Mouse (Mus musculus) liver, embryonic 11.5 days (tissue): Measurements from ENCODE around the gene Dis3l2. TPM values are rescaled to one million over a fixed set of nuclear protein-coding genes. Genes with fewer than 3 reads are reported as not detected.

Experiments
- ATAC-seq: fragments of 200-750 bp; cut with Nextera tagmentation; replicated peaks from 2 replicates; pipeline ENCODE4 v1.8.0; 2017; ENCODE audit warnings: moderate number of reproducible peaks, mild to moderate bottlenecking, moderate TSS enrichment, moderate library complexity; ENCODE audit not compliant: low FRiP score
- DNase-seq: peaks from one replicate; pipeline ENCODE4 v3.0.0-alpha.2; 2017; ENCODE audit warnings: low spot score
- H3K27ac ChIP-seq: fragments of 300-500 bp; sonication (generic); 2 replicates; pipeline ENCODE4 v1.5.1; 2014; ENCODE audit warnings: mild to moderate bottlenecking, low read depth, low read length, control low read depth
- H3K27me3 ChIP-seq: fragments of 300-500 bp; sonication (generic); replicated peaks from 2 replicates; pipeline ENCODE4 v1.6.1; 2014; ENCODE audit warnings: low read length, mixed read lengths; ENCODE audit not compliant: control insufficient read depth, insufficient read depth
- H3K36me3 ChIP-seq: fragments of 300-500 bp; sonication (generic); 2 replicates; pipeline ENCODE4 v1.6.1; 2014; ENCODE audit warnings: mild to moderate bottlenecking, low read length, moderate library complexity, mixed read lengths; ENCODE audit not compliant: control insufficient read depth, insufficient read depth
- H3K4me1 ChIP-seq: fragments of 300-500 bp; sonication (generic); replicated peaks from 2 replicates; pipeline ENCODE4 v1.6.1; 2014; ENCODE audit warnings: low read length, mixed read lengths; ENCODE audit not compliant: control insufficient read depth, insufficient read depth
- H3K4me2 ChIP-seq: fragments of 300-500 bp; sonication (generic); 2 replicates; pipeline ENCODE4 v1.6.1; 2014; ENCODE audit warnings: mild to moderate bottlenecking, control low read depth, moderate library complexity
- H3K4me3 ChIP-seq: fragments of 300-500 bp; sonication (generic); 2 replicates; pipeline ENCODE4 v1.5.1; 2014; ENCODE audit warnings: low read depth, low read length, control low read depth
- H3K9ac ChIP-seq: fragments of 300-500 bp; sonication (generic); 2 replicates; pipeline ENCODE4 v1.6.1; 2014; ENCODE audit warnings: low read depth, low read length, control low read depth
- H3K9me3 ChIP-seq: fragments of 300-500 bp; sonication (generic); 2 replicates; pipeline ENCODE4 v1.6.1; 2016; ENCODE audit warnings: low read length, inconsistent platforms, mixed read lengths; ENCODE audit not compliant: control insufficient read depth
- WGBS: fragments of 180-500 bp; shearing (Covaris S2); extraction: QIAGEN DNeasy Blood & Tissue Kit; methylation state at CpG from one replicate; pipeline ENCODE4 v1.1.7; 2014; 5-methylcytosine and 5-hydroxymethylcytosine counted together
- polyA plus RNA-seq: library from polyadenylated mRNA; unstranded; fragments of >200 nt; fragmentation: Nextera tagmentation; extraction: Ambion mirVana; gene quantifications from 2 replicates; pipeline ENCODE4 v1.2.1, GENCODE M21; 2014

The Dis3l2 gene
- polyA plus RNA-seq, 1 experiment from 2014 or later: 20.2 TPM

GRCm38 (mm10) chr1:87001365-87001764 is 297.8 kb downstream of the Dis3l2 start:
- 82% methylated on average over 5 of the region's 5 CpGs for WGBS
- no peak for ATAC-seq
- no peak overlapping the region for H3K4me2 ChIP-seq
- no peak overlapping the region for H3K9ac ChIP-seq
- no peaks in the 10 kb centered on the region for H3K27me3 ChIP-seq
- DNase-seq: no peak
- no peaks in the 10 kb centered on the region for H3K9me3 ChIP-seq
- no peaks in the 10 kb centered on the region for H3K36me3 ChIP-seq
- H3K4me1 ChIP-seq: 0 out of 2 replicates have a peak, but pooled peaks cover 2% of the 10 kb centered on the region
- no peak overlapping the region for H3K4me3 ChIP-seq
- H3K27ac ChIP-seq: no peak overlapping the region

DNA sequence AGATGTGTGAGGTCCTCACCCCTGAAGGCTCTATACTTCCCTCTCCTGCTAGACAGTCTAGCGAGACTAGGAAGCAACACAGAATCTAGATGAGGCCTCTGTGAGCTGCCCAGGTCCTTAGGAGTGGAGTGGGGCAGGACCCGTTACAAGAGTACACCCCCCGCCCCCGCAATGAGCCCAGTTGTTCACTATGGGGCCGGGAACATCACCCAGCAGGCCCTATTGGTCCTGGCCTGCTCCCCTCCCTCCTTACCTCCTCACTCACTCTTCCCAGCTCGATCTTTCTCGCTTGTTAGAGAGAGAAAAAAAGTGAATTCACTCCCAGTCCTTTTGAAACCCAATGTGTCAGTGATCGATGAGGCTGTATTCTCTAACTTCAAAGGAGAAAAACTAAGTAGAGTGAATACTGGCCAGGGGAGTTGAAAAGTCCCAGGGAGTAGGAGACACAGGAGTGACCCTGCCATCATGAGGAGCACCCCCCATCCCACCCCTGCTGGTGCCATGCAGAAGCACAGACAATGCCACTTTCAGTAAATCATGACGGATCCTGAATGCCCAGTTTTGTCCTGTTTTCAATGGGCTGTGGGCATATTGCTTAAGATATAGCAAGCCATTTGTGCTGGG is 299.0 kb downstream of the Dis3l2 start:
- no peak overlapping the region for H3K9ac ChIP-seq
- H3K9me3 ChIP-seq: no peaks in the 10 kb centered on the region
- DNase-seq: no peak
- 68% methylated on average over 9 of the region's 9 CpGs for WGBS
- no peak overlapping the region for H3K4me3 ChIP-seq
- H3K4me2 ChIP-seq: no peak overlapping the region
- ATAC-seq: no peak
- no peaks in the 10 kb centered on the region for H3K4me1 ChIP-seq
- H3K27ac ChIP-seq: no peak overlapping the region
- no peaks in the 10 kb centered on the region for H3K36me3 ChIP-seq
- H3K27me3 ChIP-seq: no peaks in the 10 kb centered on the region

- WGBS: 60% methylated on average over 2 of the region's 2 CpGs
- Histone ChIP-seq H3K9me3 (no peaks in the 10 kb centered on the region), H3K36me3 (no peaks in the 10 kb centered on the region), H3K27ac (no peak overlapping the region), H3K27me3 (no peaks in the 10 kb centered on the region), H3K4me2 (no peak overlapping the region), H3K9ac (no peak overlapping the region), H3K4me1 (no peaks in the 10 kb centered on the region), H3K4me3 (no peak overlapping the region)
- no peak for DNase-seq
- ATAC-seq: no peak
These were observed 299.6 kb downstream of the Dis3l2 start for GRCm38 (mm10) chr1:87003169-87003552.

DNA sequence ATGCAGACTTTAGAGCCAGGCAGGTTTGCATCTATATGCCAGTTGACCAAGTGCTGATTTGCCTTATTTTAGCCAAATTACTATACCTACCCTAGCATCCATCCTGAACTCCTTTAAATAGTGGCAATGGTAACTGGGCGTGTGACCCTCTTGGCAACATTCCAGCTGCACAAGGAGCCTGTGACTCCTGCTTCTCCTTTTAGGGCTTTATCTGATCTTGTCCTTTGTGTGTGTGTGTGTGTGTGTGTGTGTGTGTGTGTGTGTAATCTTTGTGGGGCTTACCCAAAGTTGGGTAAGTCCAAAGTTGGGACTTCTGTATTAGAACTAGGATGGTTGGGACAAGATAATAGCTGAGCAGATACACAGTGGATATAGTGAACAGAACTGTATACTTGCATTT is 302.8 kb downstream of the Dis3l2 start:
- no peaks in the 10 kb centered on the region for H3K36me3 ChIP-seq
- ATAC-seq (no peak), DNase-seq (no peak)
- no peak overlapping the region for H3K4me3 ChIP-seq
- no peak overlapping the region for H3K9ac ChIP-seq
- no peaks in the 10 kb centered on the region for H3K27me3 ChIP-seq
- H3K4me1 ChIP-seq: no peaks in the 10 kb centered on the region
- WGBS: 81% methylated on average over 1 of the region's 1 CpGs
- no peaks in the 10 kb centered on the region for H3K9me3 ChIP-seq
- H3K27ac ChIP-seq: no peak overlapping the region
- H3K4me2 ChIP-seq: no peak overlapping the region

GRCm38 (mm10) chr1:87008211-87008610 is 304.6 kb downstream of the Dis3l2 start:
- H3K9ac ChIP-seq: no peak overlapping the region
- H3K4me1 ChIP-seq: no peaks in the 10 kb centered on the region
- no peak overlapping the region for H3K4me2 ChIP-seq
- no peaks in the 10 kb centered on the region for H3K36me3 ChIP-seq
- H3K4me3 ChIP-seq: no peak overlapping the region
- 34% methylated on average over 1 of the region's 1 CpGs for WGBS
- no peaks in the 10 kb centered on the region for H3K9me3 ChIP-seq
- DNase-seq (no peak), ATAC-seq (no peak)
- no peaks in the 10 kb centered on the region for H3K27me3 ChIP-seq
- H3K27ac ChIP-seq: no peak overlapping the region

DNA sequence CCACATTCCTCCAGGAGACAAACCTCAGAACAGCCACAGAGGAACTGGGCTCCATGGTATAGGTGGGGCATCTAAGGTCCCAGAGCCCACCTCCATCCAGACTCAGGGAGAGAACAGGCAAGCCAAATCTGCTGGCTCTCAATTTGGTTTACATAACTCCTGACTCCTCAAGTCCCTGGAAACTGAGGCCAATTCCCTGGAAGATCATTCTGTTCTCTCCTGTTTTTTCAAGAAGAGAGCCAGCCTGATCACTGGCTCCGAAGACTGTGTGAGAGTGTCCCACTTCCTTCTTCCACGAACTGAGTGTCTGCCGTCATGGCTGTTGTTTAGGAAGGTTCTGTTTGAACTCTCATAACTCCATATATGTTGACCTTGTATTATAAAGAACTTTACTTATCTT is 305.5 kb downstream of the Dis3l2 start:
- H3K4me2 ChIP-seq: no peak overlapping the region
- ATAC-seq (no peak), DNase-seq (no peak)
- no peaks in the 10 kb centered on the region for H3K4me1 ChIP-seq
- no peaks in the 10 kb centered on the region for H3K36me3 ChIP-seq
- 82% methylated on average over 3 of the region's 3 CpGs for WGBS
- no peak overlapping the region for H3K27ac ChIP-seq
- H3K9me3 ChIP-seq: no peaks in the 10 kb centered on the region
- H3K9ac ChIP-seq: no peak overlapping the region
- H3K27me3 ChIP-seq: no peaks in the 10 kb centered on the region
- no peak overlapping the region for H3K4me3 ChIP-seq

- H3K4me3 ChIP-seq: no peak overlapping the region
- no peaks in the 10 kb centered on the region for H3K27me3 ChIP-seq
- ATAC-seq (no peak), DNase-seq (no peak)
- no peak overlapping the region for H3K27ac ChIP-seq
- H3K9me3 ChIP-seq: no peaks in the 10 kb centered on the region
- no peak overlapping the region for H3K9ac ChIP-seq
- H3K4me2 ChIP-seq: no peak overlapping the region
- no peaks in the 10 kb centered on the region for H3K4me1 ChIP-seq
- H3K36me3 ChIP-seq: no peaks in the 10 kb centered on the region
- WGBS: 68% methylated on average over 12 of the region's 12 CpGs
These were observed 307.2 kb downstream of the Dis3l2 start for GRCm38 (mm10) chr1:87010629-87011330.

GRCm38 (mm10) chr1:87011718-87012117 is 308.1 kb downstream of the Dis3l2 start:
- ATAC-seq (no peak), DNase-seq (no peak)
- no peaks in the 10 kb centered on the region for H3K4me1 ChIP-seq
- H3K4me3 ChIP-seq: no peak overlapping the region
- no peaks in the 10 kb centered on the region for H3K36me3 ChIP-seq
- H3K27me3 ChIP-seq: no peaks in the 10 kb centered on the region
- H3K9me3 ChIP-seq: no peaks in the 10 kb centered on the region
- H3K27ac ChIP-seq: no peak overlapping the region
- H3K4me2 ChIP-seq: no peak overlapping the region
- no peak overlapping the region for H3K9ac ChIP-seq
- WGBS: 73% methylated on average over 3 of the region's 3 CpGs

DNA sequence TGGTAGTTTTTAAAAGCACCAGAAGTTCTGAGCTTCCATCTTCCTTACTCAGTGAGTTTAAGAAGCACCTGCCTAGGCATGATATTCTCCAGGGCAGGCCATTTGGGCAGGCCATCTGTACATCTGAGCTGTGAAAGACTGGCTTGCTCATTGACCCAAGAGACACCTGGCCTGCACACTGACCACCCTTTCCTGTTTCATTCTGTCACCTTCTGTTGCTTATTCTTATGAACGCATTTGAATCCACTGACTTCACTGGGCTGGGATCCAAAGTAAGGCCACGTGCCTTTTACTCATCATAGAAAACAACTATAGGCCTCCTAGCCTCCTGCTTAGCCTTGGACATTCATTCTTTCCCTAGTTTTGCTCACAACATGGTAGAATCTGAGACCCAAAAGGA is 309.0 kb downstream of the Dis3l2 start:
- H3K9ac ChIP-seq: no peak overlapping the region
- no peaks in the 10 kb centered on the region for H3K4me1 ChIP-seq
- H3K27me3 ChIP-seq: no peaks in the 10 kb centered on the region
- H3K36me3 ChIP-seq: no peaks in the 10 kb centered on the region
- H3K4me3 ChIP-seq: no peak overlapping the region
- ATAC-seq: no peak
- no peak overlapping the region for H3K27ac ChIP-seq
- no peak for DNase-seq
- WGBS: 89% methylated on average over 2 of the region's 2 CpGs
- H3K4me2 ChIP-seq: no peak overlapping the region
- H3K9me3 ChIP-seq: no peaks in the 10 kb centered on the region
